Mouse (Mus musculus): Measurements from ENCODE around the gene Mydgf.

- no peak for TF ChIP-seq CTCF (IDR thresholded peaks at IDR 0.05; ENCODE audit: borderline replicate concordance, insufficient read depth, low read length)
- TF ChIP-seq POLR2A (IDR thresholded peaks at IDR 0.05; ENCODE audit: low read depth, low read length) = no peak
Measured at GRCm38 (mm10) chr17:56194357-56194756, 10.6 kb upstream of the Mydgf start.

Measured in embryonic fibroblast, embryonic 13.5 days (primary cell).